Mouse (Mus musculus) common myeloid progenitor, adult 5-6 weeks (primary cell): ENCODE measurements around the gene Kcnd3. TPM values are rescaled to one million over a fixed set of nuclear protein-coding genes. Genes with fewer than 3 reads are reported as not detected.

Source experiments
- ATAC-seq: replicated peaks from 2 replicates; pipeline ENCODE4 v1.8.0; 2016; ENCODE audit warnings: low read depth, mild to moderate bottlenecking, moderate TSS enrichment, inconsistent platforms; ENCODE audit not compliant: poor library complexity, severe bottlenecking
- total RNA-seq: library from RNA; stranded (forward); fragments of 200-1000, 187-1606 nt; gene quantifications from 2 replicates; pipeline ENCODE4 v1.2.3, GENCODE M21; 2017

Kcnd3 gene
- total RNA-seq, 1 experiment from 2014 or later = not detected

DNA sequence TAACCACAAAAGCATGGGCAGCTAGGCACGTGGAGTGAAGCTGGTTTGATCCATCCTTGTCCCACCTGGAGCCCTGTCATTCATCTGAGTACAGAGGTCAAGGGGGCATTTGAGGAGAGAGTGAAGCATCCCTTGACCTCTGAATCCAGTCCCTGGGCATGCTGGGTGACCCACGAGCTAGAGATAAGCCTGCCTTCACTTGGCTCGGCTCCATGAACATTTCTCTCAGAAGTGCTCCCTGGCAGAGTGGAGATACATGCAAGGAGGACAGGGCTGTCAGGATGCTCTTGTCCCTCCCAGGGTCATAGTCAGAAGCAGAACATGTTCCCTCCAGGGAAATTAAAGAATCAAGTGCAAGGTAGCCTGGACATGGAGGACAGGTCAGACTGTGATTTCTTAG is 62.1 kb downstream of the Kcnd3 start:
- no peak for ATAC-seq

DNA sequence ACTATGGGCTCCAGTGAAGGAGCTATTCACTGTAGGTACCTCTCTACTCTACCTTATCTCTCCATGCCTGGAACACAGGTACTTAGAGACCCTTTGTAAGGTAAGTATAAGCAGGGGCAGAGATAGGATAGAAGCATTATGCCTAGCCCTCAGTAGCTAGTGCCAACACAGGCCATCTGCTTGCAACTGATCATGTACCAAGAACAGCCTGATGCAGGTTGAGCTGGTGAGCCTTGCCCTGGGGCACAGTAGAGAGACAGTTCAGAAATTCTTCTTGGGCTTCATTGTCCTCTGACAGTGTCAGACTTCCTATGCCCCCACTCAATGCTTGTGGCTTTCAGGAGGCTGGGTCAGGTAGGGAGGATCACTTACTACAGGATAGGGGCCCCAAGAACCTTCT is 62.9 kb downstream of the Kcnd3 start:
- ATAC-seq = no peak

DNA sequence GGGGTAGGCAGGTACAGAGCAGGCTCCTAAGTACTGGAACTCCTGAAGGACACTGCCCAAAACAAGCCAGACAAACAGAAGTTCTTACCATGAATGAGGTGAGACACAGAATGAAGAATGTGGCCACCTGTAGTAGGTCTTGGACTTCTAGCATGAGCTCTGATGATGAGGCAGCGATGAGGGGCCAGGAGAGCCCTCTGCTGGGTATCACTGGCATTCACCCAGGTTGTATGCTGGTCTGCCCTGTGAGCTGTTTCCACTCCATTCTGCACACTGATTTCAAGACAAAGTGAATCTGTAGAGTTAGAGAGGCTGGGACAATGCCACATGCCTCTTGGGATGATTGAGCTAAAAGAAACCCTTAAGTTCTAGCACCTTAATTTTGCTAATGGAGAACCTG is 63.5 kb downstream of the Kcnd3 start:
- no peak for ATAC-seq

DNA sequence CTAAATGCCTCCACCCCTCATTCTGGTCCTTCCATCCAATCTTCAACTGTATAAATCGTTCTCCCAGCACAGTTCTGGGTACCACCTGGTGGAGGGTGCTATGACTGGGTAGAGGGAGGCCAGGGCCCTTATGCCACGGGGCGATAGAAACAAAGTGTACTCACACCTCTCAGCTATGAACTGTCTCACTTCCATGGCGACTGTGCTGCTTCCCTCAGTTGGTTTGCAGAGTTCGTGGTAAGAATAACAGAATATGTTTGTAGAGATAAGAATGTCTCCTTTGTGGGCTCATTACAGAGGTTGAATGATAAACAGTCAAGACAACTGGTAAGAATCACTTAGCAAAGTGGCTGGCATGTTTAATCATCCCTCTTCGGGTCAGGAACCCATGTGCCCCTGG is 68.3 kb downstream of the Kcnd3 start:
- ATAC-seq = peak; percentile 66

DNA sequence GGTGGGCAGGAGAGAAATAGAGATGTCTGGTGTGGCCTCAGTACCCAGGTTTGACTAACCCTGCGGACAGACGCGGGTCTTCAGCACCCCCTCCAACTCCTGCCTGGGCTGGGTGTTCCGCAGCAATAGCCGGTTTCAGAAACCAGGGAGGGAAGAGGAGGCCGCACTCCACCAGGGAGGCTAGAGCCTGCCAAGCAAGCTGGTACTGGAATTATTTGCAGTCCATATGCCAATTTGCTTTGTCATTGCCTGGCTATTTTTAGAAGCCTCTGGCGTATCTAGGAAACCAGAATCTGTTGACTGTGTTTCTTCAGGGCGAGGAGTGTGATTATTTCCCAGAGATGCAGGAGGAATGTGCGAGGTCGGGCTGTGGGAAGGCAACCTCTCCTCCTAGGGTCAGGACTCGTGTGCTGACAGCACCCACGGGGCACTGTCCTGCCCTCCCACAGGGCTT is 69.1 kb downstream of the Kcnd3 start:
- peak; percentile 47 for ATAC-seq

DNA sequence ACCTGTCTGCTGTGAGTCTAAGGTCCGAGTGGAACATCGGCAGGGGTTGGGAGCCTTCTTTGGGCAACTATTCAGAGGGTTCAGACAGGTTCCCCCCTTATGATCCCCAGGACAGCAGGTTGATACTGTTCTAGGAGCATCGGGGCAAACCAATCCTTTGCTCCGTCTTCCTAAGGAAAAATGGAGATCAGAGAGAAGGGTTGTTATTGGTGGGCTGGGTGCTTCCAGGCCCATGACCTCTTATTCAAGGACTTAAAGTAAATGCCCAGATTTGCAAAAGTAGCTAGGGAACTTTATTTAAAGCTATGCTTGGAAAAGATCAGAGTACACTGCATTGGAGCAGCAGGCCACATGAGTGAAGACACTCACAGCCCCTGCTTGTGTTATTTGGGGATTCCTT is 69.5 kb downstream of the Kcnd3 start:
- no peak for ATAC-seq

DNA sequence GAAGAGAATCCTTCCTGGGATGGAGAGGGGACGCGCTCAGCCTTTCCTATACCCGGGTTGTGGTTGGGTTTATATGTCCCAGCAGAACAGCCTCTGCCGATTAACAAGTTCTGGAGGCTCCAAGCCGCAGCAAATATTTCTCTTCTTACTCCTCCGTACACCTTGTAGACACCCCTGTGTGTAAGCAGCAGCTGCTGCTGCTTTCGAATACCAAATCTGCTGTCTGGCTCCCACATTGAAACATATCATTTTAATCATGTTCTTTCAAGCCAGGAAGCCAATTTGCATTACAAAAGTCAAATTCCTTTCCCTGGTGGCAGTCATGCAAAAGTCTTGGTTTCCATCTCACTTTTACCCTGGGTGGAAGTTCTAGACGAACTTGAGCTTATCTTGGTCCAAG is 76.7 kb downstream of the Kcnd3 start:
- ATAC-seq = no peak

DNA sequence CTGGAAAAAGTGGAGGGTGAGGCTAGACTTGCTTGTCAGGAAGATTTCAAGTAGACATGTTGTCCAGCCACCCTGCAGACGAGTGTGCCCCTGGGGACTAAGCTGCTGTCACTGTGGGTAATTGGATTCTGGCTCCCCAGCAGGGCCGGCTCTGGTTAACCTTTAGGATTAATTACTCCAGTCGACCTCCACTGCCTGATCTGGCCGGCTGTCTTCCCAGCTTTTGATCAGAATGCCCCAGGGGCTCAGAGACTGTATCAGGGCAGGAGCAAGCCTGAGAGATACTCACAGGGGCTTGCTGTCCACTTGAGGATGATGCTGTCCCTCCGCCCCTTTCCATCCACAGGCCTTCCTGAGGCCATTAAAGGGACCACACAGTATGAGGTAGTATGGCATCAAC is 77.6 kb downstream of the Kcnd3 start:
- no peak for ATAC-seq

DNA sequence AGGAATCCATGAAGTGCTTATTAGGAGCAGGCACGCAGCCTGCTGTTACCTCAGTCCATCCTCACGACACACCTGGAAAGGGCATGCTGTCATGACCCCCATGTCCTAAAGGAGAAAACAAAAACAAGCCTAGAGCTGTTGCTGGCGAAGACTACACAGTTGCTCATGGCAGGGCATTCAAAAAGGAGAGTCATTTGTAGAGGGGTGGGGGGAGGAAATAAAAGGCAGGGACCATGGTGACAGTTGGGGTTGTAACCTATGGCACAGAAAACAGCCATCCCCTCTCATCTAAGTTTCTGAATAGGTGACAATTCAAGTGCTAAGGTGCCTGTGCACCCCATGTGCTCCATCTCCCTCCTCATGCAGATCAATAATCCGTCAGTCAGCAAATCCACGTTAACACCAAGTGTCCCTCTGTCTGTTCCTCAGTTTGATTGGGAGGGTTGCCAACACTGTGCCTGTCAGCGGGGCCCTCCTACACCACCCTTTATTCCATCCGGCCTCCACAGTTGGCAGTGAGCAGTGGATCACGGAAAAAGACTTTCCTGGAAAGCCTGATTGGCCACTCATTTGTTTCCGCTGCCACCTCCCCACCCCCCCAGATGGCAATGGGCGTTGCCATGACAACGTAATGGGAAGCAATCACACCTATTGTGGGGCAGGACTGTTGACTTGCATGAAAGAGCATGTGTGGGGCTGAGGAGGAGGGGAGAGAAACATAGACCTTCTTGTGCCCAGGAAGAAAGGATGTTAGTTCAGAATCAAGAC is 78.4 kb downstream of the Kcnd3 start:
- ATAC-seq = 0 out of 2 replicates have a peak, but pooled peaks have one; percentile 11

DNA sequence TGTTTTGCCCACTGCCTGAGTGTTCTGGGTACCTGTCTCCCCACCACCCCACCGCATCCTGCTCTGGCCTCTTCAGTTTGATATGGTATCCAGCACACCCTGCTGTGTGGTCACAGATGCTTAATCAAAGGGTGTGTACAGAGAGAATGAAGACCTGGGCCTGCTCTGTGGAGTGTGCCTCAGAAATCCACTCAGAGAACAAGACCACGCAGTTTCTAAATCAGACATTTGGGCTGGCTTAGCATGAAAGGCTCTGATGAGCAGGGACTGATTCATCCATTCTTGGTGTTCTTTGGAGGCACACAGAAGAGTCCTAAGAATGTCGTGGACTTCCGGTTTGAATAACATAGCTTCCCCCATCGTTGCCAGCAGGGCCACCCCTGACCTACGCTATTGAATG is 86.3 kb downstream of the Kcnd3 start:
- ATAC-seq = no peak

DNA sequence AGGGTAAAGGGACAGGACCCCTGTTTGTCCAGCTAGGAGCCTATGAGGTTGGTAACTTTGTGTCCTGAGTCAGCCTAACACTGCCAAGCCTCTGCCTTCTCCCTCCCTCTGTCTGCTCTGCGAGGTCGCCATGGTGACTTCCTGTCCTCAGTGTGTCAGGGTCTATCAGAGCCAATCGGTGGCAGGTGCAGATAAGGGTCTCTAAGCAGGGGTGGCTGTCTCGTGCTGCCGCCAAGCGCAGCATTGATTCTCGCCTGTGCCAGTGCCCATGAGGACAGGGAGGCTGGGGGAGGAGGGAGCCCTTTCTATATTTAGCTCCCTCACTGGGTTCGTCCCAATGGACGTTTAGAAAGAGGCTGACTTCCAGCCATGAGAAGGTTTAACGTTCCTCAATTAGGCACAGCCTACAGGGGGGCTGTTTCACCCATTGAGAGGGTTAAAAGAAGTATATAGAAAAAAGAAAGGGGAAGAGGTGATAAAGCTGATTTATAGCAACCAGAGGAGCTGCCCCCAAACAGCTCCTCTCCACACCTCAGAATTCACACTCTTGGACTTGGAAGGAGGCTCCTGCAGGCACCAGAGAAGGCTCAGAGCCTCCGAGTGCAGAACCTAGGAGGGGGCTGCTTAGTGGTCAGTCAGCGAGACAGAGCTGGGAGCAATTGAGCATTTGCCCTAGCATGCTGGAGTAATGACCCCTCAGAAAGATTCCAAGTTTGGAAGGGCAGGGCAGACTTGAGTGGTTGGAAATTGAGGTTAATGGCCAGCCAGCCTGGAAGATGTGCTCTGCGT is 86.9 kb downstream of the Kcnd3 start:
- peak; percentile 66 for ATAC-seq

DNA sequence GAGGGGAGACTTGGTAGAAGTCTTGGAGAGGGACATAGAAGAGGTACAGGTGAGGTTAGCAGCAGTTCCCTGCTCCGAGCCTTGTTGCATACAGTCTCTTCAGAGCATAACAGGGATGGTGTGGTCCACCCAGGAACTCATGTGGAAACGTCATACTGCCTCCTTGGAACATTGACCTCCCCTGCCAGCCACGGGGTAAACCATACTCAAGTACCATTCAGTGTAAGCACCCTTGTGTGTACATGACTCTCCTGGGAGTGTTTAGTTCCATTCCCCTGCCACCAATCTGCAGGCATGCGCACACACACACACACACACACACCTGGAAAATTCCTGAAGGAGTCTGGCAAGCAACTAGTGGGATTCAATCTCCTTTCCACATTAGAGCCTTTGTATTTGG is 90.6 kb downstream of the Kcnd3 start:
- no peak for ATAC-seq

DNA sequence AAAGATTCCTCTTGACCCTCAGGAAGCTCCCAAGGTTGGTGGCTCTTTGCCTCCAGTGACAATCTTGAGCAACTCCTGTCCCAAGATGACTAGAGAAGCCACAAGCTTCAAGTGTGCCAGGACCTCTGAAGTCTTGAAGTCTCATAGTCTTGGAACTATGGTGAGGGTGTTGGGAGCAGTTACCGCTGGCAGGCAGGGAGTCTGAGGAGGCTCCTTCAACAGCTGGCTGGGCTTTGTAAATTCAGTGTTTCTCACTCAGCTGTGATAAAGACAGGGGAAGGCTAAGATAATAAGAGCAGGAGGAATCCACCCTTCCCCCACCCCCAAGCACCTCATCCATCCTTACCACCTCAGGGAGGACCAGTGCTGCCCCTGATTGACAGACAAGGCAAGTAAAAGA is 92.0 kb downstream of the Kcnd3 start:
- ATAC-seq = no peak

DNA sequence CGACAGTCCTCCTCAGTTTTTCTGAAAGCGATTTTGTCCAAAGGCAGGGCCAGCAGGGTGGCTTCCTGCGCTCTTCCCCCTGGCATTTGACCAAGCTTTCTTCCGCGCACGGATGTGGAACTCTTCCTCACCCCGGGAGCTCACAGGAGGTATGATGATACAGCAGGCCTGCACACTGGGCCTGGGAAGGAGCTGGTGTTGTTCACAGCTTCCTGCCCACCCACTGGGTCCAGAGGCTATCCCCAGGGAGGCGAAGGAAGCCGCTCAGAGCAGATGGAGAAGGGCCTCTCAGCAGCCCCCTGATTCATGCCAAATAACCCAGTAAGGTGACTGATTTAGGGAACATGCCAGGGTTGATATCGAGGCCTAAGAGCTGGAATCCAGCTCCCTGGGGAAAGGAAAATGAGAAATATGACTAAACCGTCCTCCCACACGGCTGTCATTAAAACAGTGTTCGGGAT is 94.5 kb downstream of the Kcnd3 start:
- ATAC-seq = no peak

DNA sequence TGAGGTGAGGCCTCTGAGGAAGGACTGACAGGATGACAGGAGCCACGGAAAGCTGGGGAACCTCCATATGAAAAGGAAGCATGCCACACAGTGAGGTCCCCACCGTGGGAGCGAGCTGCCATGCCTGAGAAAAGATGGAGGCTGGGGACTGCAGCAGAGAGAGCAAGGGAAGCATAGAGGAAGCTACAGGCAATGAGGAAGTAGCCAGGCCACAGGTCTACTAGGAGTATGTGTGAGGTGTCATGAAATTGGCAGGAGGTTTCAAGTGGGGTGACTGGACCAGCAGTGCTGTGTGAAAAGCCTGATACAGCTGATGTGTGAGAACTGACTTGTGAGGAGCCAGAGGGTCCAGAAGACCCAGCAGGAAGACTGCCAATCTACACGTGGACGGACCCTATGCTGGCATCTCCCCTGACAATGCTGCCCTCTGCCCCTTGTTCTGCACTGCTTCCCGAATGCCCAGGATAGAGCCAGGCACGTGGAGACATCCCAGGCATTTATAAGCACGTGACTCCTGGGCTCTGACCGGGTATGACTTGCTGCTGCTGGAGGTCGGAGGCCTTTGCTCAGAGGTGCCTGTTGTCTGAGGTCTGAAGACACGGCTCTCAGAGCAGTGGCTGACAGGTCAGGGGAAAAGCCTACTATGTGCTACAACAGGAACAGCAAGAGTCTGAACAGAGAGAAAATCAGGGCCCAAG is 96.1 kb downstream of the Kcnd3 start:
- peak; percentile 52; the same call in 1 of the 2 replicates for ATAC-seq

DNA sequence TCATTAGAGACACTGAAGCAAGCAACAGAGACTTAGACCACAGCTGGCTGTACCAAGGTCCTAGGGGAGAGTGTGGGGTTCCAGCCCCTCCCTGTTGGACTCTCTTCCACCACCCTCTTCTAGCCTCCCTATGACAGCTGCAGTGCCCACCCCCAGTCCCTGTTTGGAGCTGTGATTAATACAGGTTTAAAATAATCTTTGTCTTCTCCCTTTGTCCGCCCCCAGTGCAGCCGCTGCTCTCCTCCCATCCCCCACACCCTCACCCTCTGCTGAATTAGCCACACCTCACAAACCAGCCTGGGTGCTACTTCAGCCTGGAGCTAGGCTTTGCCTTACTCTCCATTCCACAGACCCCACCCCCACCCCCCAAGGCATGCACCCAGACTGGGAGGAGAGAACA is 107.3 kb downstream of the Kcnd3 start:
- no peak for ATAC-seq

DNA sequence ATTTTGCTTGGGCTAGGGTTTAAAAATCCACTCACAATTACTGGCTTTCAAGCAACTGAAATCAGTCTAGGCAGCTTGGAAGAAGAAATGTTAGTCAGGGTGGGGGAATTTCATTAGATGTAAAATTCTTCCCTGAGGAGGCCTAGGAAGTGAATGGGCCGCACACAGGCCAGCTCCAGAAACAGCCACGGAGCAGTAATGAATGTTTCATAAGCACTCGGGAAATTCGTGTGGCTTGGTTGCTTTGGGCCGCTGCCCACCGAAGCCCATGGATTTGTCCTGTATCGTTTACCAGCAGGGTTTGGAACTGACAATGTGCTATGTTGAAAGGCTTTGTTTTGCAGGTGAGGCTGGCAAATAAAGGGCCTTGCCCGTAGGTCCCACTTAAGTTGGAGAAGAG is 114.8 kb downstream of the Kcnd3 start:
- ATAC-seq = no peak

DNA sequence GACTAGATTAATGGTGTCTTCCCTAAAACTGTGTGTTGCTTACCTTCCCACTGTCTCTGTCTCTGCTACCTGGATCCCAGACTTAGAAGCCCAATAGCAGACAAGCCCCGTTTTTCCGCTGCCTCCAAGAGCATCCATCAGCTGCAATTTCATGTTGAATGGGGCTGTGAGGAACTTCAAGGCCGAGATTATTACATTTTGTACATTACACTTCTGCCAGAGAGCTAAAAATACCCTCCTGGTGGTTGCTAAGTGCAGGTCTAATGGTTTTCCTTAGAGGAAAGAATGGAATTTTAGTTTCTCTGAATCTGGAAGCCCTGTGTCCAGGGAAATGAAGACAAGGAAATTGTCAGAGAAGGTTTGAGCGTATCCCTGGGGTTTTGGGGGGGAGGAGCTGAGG is 115.3 kb downstream of the Kcnd3 start:
- ATAC-seq = no peak

DNA sequence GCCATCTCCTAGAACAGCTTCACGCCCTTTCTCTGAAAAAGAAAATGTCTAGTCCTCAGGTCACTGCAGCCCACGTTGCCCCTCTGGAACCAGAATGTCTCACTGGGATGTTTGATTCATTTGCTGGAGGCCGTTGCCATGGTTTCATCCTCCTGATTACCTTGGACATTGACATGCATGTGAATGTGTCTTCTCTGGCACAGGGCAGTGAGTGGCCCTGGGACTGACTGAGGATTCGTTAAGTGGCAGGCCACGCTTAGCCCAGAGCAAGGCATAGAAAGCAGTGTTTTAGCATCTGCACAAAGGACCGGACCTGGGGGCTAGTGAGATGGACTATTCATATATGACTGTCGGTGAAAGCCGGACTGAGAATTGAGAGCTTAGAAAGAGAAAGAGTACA is 116.3 kb downstream of the Kcnd3 start:
- no peak for ATAC-seq

DNA sequence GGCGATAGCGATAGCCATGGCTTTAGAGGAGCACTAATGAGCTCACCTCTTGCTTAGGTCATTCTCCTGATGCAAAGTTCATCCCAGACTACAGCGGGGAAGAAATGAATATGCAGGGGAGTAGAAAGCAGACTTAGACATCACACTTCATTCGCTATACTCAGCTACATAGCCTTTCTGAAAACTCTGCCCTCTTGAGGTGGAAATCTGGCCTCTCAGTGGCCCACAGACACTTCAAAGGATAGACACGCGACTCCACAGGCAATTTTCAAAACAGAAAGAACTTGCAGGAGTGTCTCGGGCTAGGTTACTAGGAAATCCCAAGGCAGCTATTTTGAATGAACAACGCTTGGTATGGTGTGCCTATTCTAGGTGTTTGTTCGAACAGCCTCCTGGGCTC is 116.7 kb downstream of the Kcnd3 start:
- no peak for ATAC-seq

DNA sequence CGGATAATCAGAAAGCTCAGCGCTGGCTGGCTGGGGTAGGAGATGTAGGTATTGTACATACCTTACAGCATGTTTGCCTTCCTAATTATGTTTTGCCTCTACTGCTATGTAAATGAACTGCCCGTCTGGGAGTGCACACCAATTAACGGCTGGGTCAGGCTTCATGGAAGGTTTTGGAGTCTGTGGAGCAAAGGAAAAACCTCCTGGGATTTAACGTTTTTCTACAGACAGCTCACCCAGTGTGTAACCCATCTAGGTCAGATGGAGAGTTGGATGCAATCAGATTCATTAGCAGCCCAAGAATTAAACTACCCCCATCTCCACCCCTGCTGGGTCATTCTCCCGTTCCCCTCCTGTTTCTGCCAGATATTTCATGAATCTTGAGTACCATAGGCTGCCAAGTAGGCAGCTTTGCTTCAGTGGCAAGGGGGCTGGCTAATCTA is 117.2 kb downstream of the Kcnd3 start:
- ATAC-seq = no peak
